Mouse (Mus musculus) right cerebral cortex, adult 2 months (tissue): ENCODE measurements at regions not wholly inside any gene's neighbourhood (a gene's known extent, or its start where the extent isn't known, plus 50 kb on each side); places are given as distances from the start of the nearest gene placed in this dataset.

ENCODE experiments used
- DNase-seq, 2 experiments: peaks; one replicate each; pipeline ENCODE4 v3.0.0; 2021 to 2022; ENCODE audit warnings: low spot score in 2 of 2

GRCm38 (mm10) chr8:116133503-116133902 is 371.3 kb upstream of the Dynlrb2 start:
- DNase-seq: no peak

GRCm38 (mm10) chr8:116133084-116133483 is 371.7 kb upstream of the Dynlrb2 start:
- DNase-seq: no peak

- DNase-seq: no peak
These were observed 384.7 kb upstream of the Dynlrb2 start for GRCm38 (mm10) chr8:116120067-116120466.

GRCm38 (mm10) chr8:116117919-116118318 is 386.9 kb upstream of the Dynlrb2 start:
- no peak for DNase-seq

- DNase-seq: no peak
These were observed 388.1 kb upstream of the Dynlrb2 start for GRCm38 (mm10) chr8:116116625-116117024.

GRCm38 (mm10) chr8:116115811-116116372 is 388.9 kb upstream of the Dynlrb2 start:
- DNase-seq: peak; percentile 31 to 37

GRCm38 (mm10) chr8:116114978-116115377 is 389.8 kb upstream of the Dynlrb2 start:
- no peak for DNase-seq

- no peak for DNase-seq
These were observed 390.3 kb upstream of the Dynlrb2 start for GRCm38 (mm10) chr8:116114502-116114901.

GRCm38 (mm10) chr8:116111168-116111567 is 393.6 kb upstream of the Dynlrb2 start:
- DNase-seq: peak; percentile 30 to 33

- no peak for DNase-seq
These were observed 389.1 kb upstream of the Maf start for GRCm38 (mm10) chr8:116096666-116097065.

GRCm38 (mm10) chr8:116083156-116083555 is 375.6 kb upstream of the Maf start:
- DNase-seq: no peak

- no peak for DNase-seq
These were observed 371.3 kb upstream of the Maf start for GRCm38 (mm10) chr8:116078849-116079407.

GRCm38 (mm10) chr8:116071497-116071896 is 363.9 kb upstream of the Maf start:
- DNase-seq: no peak

GRCm38 (mm10) chr8:116069538-116069937 is 361.9 kb upstream of the Maf start:
- DNase-seq: no peak

GRCm38 (mm10) chr8:116067978-116068375 is 360.4 kb upstream of the Maf start:
- no peak for DNase-seq

GRCm38 (mm10) chr8:116067182-116067977 is 359.8 kb upstream of the Maf start:
- DNase-seq: no peak

- no peak for DNase-seq
These were observed 358.3 kb upstream of the Maf start for GRCm38 (mm10) chr8:116065871-116066270.

- DNase-seq: no peak
These were observed 357.7 kb upstream of the Maf start for GRCm38 (mm10) chr8:116065327-116065726.

- no peak for DNase-seq
These were observed 357.0 kb upstream of the Maf start for GRCm38 (mm10) chr8:116064562-116064961.

GRCm38 (mm10) chr8:116063541-116063940 is 355.9 kb upstream of the Maf start:
- no peak for DNase-seq

GRCm38 (mm10) chr8:116053483-116053882 is 345.9 kb upstream of the Maf start:
- peak in 1 of 2 experiments; percentile 2 for DNase-seq

- DNase-seq: no peak
These were observed 345.4 kb upstream of the Maf start for GRCm38 (mm10) chr8:116053043-116053442.

- no peak for DNase-seq
These were observed 340.9 kb upstream of the Maf start for GRCm38 (mm10) chr8:116048480-116048879.
